Mouse (Mus musculus): ENCODE measurements at regions not wholly inside any gene's neighbourhood (a gene's known extent, or its start where the extent isn't known, plus 50 kb on each side); places are given as distances from the start of the nearest gene placed in this dataset.

GRCm38 (mm10) chr9:115705761-115706160 is 203.5 kb upstream of the Gadl1 start:
- TF ChIP-seq POLR2A (IDR thresholded peaks at IDR 0.05; ENCODE audit: borderline replicate concordance, extremely low read depth, insufficient read depth, insufficient read length, poor library complexity, severe bottlenecking) = no peak
- TF ChIP-seq CTCF (IDR thresholded peaks at IDR 0.05; ENCODE audit: borderline replicate concordance, extremely low read depth, insufficient read depth, insufficient read length) = no peak
